Mouse (Mus musculus) heart, adult 2 months (tissue): ENCODE data around the gene Gsn. TPM values are rescaled to one million over a fixed set of nuclear protein-coding genes. Genes with fewer than 3 reads are reported as not detected.

Experiments
- DNase-seq, 2 experiments: peaks; one replicate each; pipeline ENCODE4 v3.0.0; 2021
- H3K27ac ChIP-seq: fragments of 200-600 bp; 2 replicates; pipeline ENCODE4 v1.8.1; 2022
- H3K27me3 ChIP-seq: fragments of 200-500 bp; 2 replicates; pipeline ENCODE4 v1.6.1; 2012; ENCODE audit warnings: mild to moderate bottlenecking, low read length, inconsistent platforms, mixed read lengths; ENCODE audit not compliant: control insufficient read depth, insufficient read depth
- H3K36me3 ChIP-seq: fragments of 200-500 bp; 2 replicates; pipeline ENCODE4 v1.6.1; 2012; ENCODE audit warnings: low read length, inconsistent platforms; ENCODE audit not compliant: control insufficient read depth, insufficient read depth
- H3K4me1 ChIP-seq: fragments of 200-500 bp; 2 replicates; pipeline ENCODE4 v1.6.1; 2011; ENCODE audit warnings: low read length; ENCODE audit not compliant: control insufficient read depth, insufficient read depth
- H3K4me3 ChIP-seq: fragments of 200-600 bp; 2 replicates; pipeline ENCODE4 v1.8.1; 2022
- H3K79me2 ChIP-seq: fragments of 200-500 bp; replicated peaks from 2 replicates; pipeline ENCODE4 v1.6.1; 2012; ENCODE audit warnings: mild to moderate bottlenecking, inconsistent platforms, low read length, moderate library complexity, mixed read lengths; ENCODE audit not compliant: control insufficient read depth, insufficient read depth
- H3K9ac ChIP-seq: fragments of 200-500 bp; 2 replicates; pipeline ENCODE4 v1.6.1; 2012; ENCODE audit warnings: low read depth, mild to moderate bottlenecking, control low read depth, inconsistent platforms, low read length, mixed read lengths
- CTCF ChIP-seq: fragments of 200-600 bp; IDR thresholded peaks from 2 replicates; pipeline ENCODE4 v1.8.1; 2022; ENCODE audit warnings: antibody characterized with exemption, mild to moderate bottlenecking, moderate library complexity
- EP300 ChIP-seq: fragments of 200-500 bp; IDR thresholded peaks from 2 replicates; pipeline ENCODE4 v1.6.1; 2011; ENCODE audit warnings: low read depth, low read length, control low read depth; ENCODE audit not compliant: insufficient read depth
- POLR2A ChIP-seq: fragments of 200-500 bp; IDR thresholded peaks from 2 replicates; pipeline ENCODE4 v1.6.1; 2011; ENCODE audit warnings: mild to moderate bottlenecking, low read depth, low read length, control low read depth; ENCODE audit not compliant: insufficient read depth
- WGBS: fragments of 180-500 bp; shearing (Covaris S2); methylation state at CpG from one replicate; pipeline ENCODE4 v1.1.7; 2018; 5-methylcytosine and 5-hydroxymethylcytosine counted together
- intact Hi-C: fragments of 180-260 bp; cut with DNase I; formaldehyde crosslinking; loops from one replicate; pipeline ENCODE4 v1.15.1; 2025
- polyA plus RNA-seq: library from polyadenylated mRNA; depleted of rRNA; stranded (reverse); fragments of >200 nt; gene quantifications from 2 replicates; pipeline ENCODE4 v1.2.3, GENCODE M21; 2012
- total RNA-seq, 2 experiments: library from RNA; stranded (reverse); gene quantifications; 2 replicates each; pipeline ENCODE4 v1.2.3; 2021

The Gsn gene
- total and polyA plus RNA-seq, 3 experiments, result 878 to 1,373 (median 1,097) TPM

- TF ChIP-seq EP300, result peak; percentile 92
- no peak; the same call in 1 of the 2 replicates for TF ChIP-seq CTCF
- no peak for TF ChIP-seq POLR2A
- Histone ChIP-seq H3K27me3 (no peaks in the 10 kb centered on the region), H3K4me1 (no peaks in the 10 kb centered on the region; the same call in 1 of the 2 replicates), H3K27ac (no peak overlapping the region), H3K4me3 (no peak overlapping the region), H3K36me3 (no peaks in the 10 kb centered on the region), H3K9ac (no peak overlapping the region), H3K79me2 (no peaks in the 10 kb centered on the region)
- 24% methylated on average over 15 of the region's 15 CpGs for WGBS
- intact Hi-C loops, result loop anchor here (1.0 to 10.0 kb wide), 3 partner anchors 51 to 637 kb away; partner anchors contain the start of gene 4930402F06Rik
- peak; percentile 80 to 81 for DNase-seq
Observed at GRCm38 (mm10) chr2:35297703-35298332, 41.6 kb downstream of the Gsn start.

GRCm38 (mm10) chr2:35299437-35299836 is 43.3 kb downstream of the Gsn start:
- Histone ChIP-seq H3K36me3 (no peaks in the 10 kb centered on the region), H3K27me3 (no peaks in the 10 kb centered on the region), H3K4me1 (no peaks in the 10 kb centered on the region), H3K79me2 (no peaks in the 10 kb centered on the region), H3K4me3 (no peak overlapping the region), H3K9ac (no peak overlapping the region), H3K27ac (no peak overlapping the region)
- intact Hi-C loops, result loop anchor here (10.0 kb wide), 1 partner anchor 635 kb away; no protein-coding TSS in a partner anchor
- WGBS, result 82% methylated on average over 2 of the region's 2 CpGs
- DNase-seq, result no peak
- TF ChIP-seq CTCF (no peak), EP300 (no peak), POLR2A (no peak)

- DNase-seq, result no peak
- Histone ChIP-seq H3K79me2 (no peaks in the 10 kb centered on the region), H3K36me3 (no peaks in the 10 kb centered on the region), H3K4me1 (no peaks in the 10 kb centered on the region), H3K27ac (peak overlapping the region; percentile 41; the same call in 1 of the 2 replicates), H3K9ac (no peak overlapping the region), H3K4me3 (no peak overlapping the region), H3K27me3 (no peaks in the 10 kb centered on the region)
- WGBS, result 72% methylated on average over 13 of the region's 13 CpGs
- intact Hi-C loops, result no loop called here
- TF ChIP-seq CTCF (no peak), POLR2A (no peak; the same call in 1 of the 2 replicates), EP300 (no peak)
Observed at GRCm38 (mm10) chr2:35302049-35302885, 46.1 kb downstream of the Gsn start.

- Histone ChIP-seq H3K36me3 (no peaks in the 10 kb centered on the region), H3K4me3 (no peak overlapping the region), H3K27ac (no peak overlapping the region), H3K27me3 (no peaks in the 10 kb centered on the region), H3K9ac (no peak overlapping the region), H3K4me1 (no peaks in the 10 kb centered on the region), H3K79me2 (no peaks in the 10 kb centered on the region)
- intact Hi-C loops, result no loop called here
- DNase-seq, result no peak
- WGBS, result 56% methylated on average over 1 of the region's 1 CpGs
- TF ChIP-seq EP300, result no peak
- no peak for TF ChIP-seq POLR2A
- no peak for TF ChIP-seq CTCF
Observed at GRCm38 (mm10) chr2:35308166-35308565, 52.0 kb downstream of the Gsn start.

- Histone ChIP-seq H3K9ac (no peak overlapping the region), H3K36me3 (no peaks in the 10 kb centered on the region), H3K27ac (no peak overlapping the region), H3K79me2 (no peaks in the 10 kb centered on the region), H3K4me1 (no peaks in the 10 kb centered on the region), H3K4me3 (no peak overlapping the region), H3K27me3 (no peaks in the 10 kb centered on the region)
- intact Hi-C loops, result no loop called here
- WGBS, result 81% methylated on average over 4 of the region's 4 CpGs
- TF ChIP-seq CTCF (no peak), EP300 (no peak), POLR2A (no peak)
- no peak for DNase-seq
Observed at GRCm38 (mm10) chr2:35309906-35310493, 53.8 kb downstream of the Gsn start.
